Mouse (Mus musculus) CH12.LX (cell line): ENCODE data around the gene Spz1.

ENCODE experiments used
- CTCF ChIP-seq, 2 experiments: IDR thresholded peaks in 1 of 2; conservative IDR thresholded peaks in 1 of 2; 2 replicates each; pipeline ENCODE4 v1.5.1; 2011 to 2012; ENCODE audit warnings: low read depth in 2 of 2, low read length in 2 of 2, improper control_type of control experiment in 1 of 2, inconsistent platforms in 1 of 2, mild to moderate bottlenecking in 1 of 2, moderate library complexity in 1 of 2
- POLR2A ChIP-seq: IDR thresholded peaks from 2 replicates; pipeline ENCODE4 v1.6.1; 2011; ENCODE audit warnings: low read depth, mild to moderate bottlenecking, improper control_type of control experiment, low read length

- TF ChIP-seq CTCF (conservative IDR thresholded peaks at IDR 0.05 in 1 of 2, IDR thresholded peaks at IDR 0.05 in 1 of 2; ENCODE audit: low read depth in 2 of 2, low read length in 2 of 2) (peak; percentile 33 to 91; a peak in 2 of 4 replicates), POLR2A (no peak)
These were observed 4.5 kb upstream of the Spz1 start for GRCm38 (mm10) chr13:92580220-92581043.
